Mouse (Mus musculus): ENCODE measurements around the gene Polm. TPM values are rescaled to one million over a fixed set of nuclear protein-coding genes. Genes with fewer than 3 reads are reported as not detected.

Gene Polm
- total RNA-seq, 2 experiments from 2014 or later, result 2.5 to 10.4 TPM

DNA sequence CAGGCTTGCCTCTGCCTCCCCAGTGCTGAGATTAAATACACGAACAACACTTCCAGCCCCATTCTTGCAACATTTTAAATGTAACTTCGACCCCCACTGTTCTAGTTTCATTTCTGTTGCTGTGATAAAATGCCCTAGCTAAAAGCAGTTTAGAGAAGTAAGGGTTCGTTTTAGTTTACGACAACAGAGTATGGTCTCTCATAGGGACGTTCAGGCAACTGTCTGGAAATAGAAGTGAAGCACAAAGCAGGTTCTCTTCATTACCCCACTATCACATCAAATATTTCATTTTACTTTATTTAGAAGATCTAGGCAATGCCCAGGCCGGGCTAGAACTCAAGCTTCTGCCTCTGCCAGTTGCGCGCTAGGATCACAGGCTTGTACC, 50.2 kb downstream of the Polm start:
- ATAC-seq (replicated peaks; ENCODE audit: low FRiP score, poor library complexity, severe bottlenecking), result no peak

DNA sequence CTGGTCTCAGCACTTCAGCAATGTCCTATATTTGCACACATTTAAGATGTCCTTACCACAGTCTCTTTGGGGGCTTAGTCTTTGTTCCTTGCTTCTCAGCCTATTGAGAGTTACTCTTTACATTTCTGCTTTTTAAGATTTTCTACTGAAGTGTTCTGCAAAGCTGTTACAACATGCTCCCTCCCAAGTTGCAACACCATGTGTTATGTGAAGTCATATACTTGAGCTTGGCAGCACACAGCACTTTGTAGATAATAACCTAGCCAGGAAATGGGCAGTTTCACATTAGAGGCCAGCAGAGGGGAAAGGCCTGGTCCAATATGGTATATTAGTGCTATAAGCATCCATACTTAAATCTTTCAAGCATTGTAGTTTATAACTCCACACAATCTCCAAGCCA, 52.1 kb downstream of the Polm start:
- ATAC-seq (replicated peaks; ENCODE audit: low FRiP score, poor library complexity, severe bottlenecking), result no peak

DNA sequence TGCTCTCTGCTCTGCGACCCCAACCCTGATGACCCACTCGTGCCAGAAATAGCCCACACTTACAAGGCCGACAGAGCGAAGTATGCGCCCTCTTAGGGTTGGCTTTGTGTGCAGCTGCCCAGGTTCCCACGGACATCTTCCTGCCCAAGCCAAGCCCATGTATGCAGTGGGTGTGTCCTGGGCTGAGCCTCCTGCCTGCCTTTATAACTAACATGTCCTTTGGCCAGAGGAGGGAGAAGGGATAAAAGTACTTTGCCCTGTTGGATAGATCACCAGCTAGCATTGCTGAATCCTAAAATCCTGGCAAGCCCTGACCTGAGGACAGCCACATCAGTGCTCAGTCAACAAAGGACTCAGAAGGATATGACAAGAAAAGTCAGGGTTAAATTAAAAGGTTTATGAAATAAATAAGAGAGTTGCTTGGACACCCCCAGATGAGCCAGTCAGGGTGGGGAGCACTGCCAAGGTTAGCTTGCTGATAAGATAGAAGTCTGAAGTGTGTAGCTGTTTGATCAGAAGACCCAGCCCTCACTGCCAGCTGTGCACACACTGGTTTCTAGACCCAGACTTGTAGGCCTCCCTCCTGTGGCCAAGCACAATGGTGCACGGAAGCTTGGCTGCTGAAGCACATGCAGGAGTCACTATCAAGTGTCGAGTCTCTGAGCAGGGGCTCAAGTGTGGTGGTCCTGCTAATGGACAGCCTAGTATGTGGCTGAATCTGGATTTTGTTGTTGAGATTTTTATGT, 55.4 kb downstream of the Polm start:
- peak; percentile 68 for ATAC-seq (replicated peaks; ENCODE audit: low FRiP score, poor library complexity, severe bottlenecking)

DNA sequence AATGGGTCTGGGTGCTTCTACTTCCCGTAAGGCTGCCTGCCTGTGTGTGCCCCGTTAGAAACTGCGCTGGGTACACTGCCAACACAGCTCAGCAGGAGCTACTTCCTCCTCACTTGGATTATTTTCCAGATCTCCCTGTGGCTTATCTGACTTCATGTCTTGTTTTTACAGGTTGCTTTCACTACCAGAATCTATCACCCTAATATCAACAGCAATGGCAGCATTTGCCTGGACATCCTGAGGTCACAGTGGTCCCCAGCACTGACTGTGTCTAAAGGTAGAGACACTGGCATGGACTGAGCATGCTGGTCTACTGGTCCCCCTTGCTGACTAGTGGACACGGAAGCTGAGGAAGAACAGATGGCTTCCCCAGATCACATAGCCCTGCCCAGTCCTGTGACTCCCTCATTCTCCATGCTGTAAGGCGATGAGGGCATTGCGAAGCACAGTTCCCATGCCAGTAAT, 57.7 kb downstream of the Polm start:
- ATAC-seq (replicated peaks; ENCODE audit: low FRiP score, poor library complexity, severe bottlenecking), result no peak

DNA sequence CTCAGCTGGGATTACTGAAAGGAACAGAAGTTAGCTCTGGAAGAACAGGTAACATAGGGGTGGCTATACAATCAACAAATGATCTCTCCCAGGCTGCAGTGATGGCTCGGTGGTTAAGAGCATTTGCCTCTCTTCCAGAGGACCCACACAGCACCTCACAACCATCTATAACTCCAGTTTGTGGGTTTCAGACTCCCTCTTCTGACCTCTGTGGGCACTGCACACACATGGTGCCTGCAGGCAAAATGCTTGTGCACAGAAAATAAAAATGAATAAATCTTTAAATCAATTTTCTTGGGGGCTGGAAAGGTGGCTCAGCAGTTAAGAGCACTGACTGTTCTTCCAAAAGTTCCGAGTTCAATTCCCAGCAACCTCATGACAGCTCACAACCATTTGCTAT, 59.3 kb downstream of the Polm start:
- ATAC-seq (replicated peaks; ENCODE audit: low FRiP score, poor library complexity, severe bottlenecking), result 0 out of 2 replicates have a peak, but pooled peaks have one; percentile 45

Other genes with a start within 250 kb of the Polm start
- 37.5 and 45.3 TPM in 2 replicates for gene Mrps24, start 122.3 kb downstream of the Polm start, total RNA-seq (2015; ENCODE audit: low replicate concordance)
- gene Mrps24, start 122.3 kb downstream of the Polm start, total RNA-seq (2017; ENCODE audit: low replicate concordance), result 6.3 and 21.7 TPM in 2 replicates
- gene Urgcp, start 75.6 kb downstream of the Polm start, total RNA-seq (2015; ENCODE audit: low replicate concordance), result 5.4 TPM in 2 replicates
- 4.9 and 15.3 TPM in 2 replicates for gene Urgcp, start 75.6 kb downstream of the Polm start, total RNA-seq (2017; ENCODE audit: low replicate concordance)
- 19.5 and 23.9 TPM in 2 replicates for gene Dbnl, start 49.5 kb downstream of the Polm start, total RNA-seq (2015; ENCODE audit: low replicate concordance)
- gene Dbnl, start 49.5 kb downstream of the Polm start, total RNA-seq (2017; ENCODE audit: low replicate concordance), result 23.1 and 26.2 TPM in 2 replicates
- gene Pgam2, start 34.3 kb downstream of the Polm start, total RNA-seq (2015; ENCODE audit: low replicate concordance), result not detected in 2 replicates
- not detected in 2 replicates for gene Pgam2, start 34.3 kb downstream of the Polm start, total RNA-seq (2017; ENCODE audit: low replicate concordance)
- 1.3 TPM in 1 of 2 replicates, not detected in the other for gene Aebp1, start 23.9 kb upstream of the Polm start, total RNA-seq (2015; ENCODE audit: low replicate concordance)
- not detected in 2 replicates for gene Aebp1, start 23.9 kb upstream of the Polm start, total RNA-seq (2017; ENCODE audit: low replicate concordance)
- 23.1 and 38.2 TPM in 2 replicates for gene Pold2, start 40.3 kb upstream of the Polm start, total RNA-seq (2015; ENCODE audit: low replicate concordance)
- gene Pold2, start 40.3 kb upstream of the Polm start, total RNA-seq (2017; ENCODE audit: low replicate concordance), result 14.4 and 14.9 TPM in 2 replicates
- not detected in 2 replicates for gene Myl7, start 60.8 kb upstream of the Polm start, total RNA-seq (2015; ENCODE audit: low replicate concordance)
- gene Myl7, start 60.8 kb upstream of the Polm start, total RNA-seq (2017; ENCODE audit: low replicate concordance), result not detected in 2 replicates
- not detected in 2 replicates for gene Gck, start 112.1 kb upstream of the Polm start, total RNA-seq (2015; ENCODE audit: low replicate concordance)
- not detected in 2 replicates for gene Gck, start 112.1 kb upstream of the Polm start, total RNA-seq (2017; ENCODE audit: low replicate concordance)
- 8.3 and 10.9 TPM in 2 replicates for gene Ykt6, start 117.7 kb upstream of the Polm start, total RNA-seq (2015; ENCODE audit: low replicate concordance)
- 10.6 and 18.4 TPM in 2 replicates for gene Ykt6, start 117.7 kb upstream of the Polm start, total RNA-seq (2017; ENCODE audit: low replicate concordance)
- gene Camk2b, start 228.3 kb upstream of the Polm start, total RNA-seq (2015; ENCODE audit: low replicate concordance), result not detected in 2 replicates
- gene Camk2b, start 228.3 kb upstream of the Polm start, total RNA-seq (2017; ENCODE audit: low replicate concordance), result 0.77 TPM in 1 of 2 replicates, not detected in the other